Mouse (Mus musculus) embryo, embryonic 10 days (tissue): ENCODE measurements around the gene Depdc5.

ENCODE experiments used
- DNase-seq: peaks from one replicate; pipeline ENCODE4 v3.0.0-alpha.2; 2015; ENCODE audit warnings: low spot score

The Depdc5 gene

DNA sequence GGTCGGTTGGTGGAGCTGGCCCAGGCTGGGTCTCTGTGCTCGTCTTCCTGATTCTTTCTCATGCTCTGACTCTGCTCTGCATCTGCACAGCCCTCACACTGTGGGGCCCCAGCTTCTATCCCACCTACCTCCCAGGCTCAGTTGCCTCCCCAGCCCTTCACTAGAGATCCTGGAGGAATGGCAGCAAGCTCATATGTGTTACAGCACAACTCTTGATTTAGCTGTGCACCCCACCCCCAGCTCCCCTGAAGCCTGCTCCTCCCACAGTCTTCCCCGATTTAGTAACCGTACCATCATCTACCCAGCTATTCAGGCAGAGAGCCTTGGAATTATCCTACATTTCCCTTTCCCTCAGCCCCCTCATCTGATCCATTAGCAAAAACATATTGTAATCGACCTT, 137.6 kb downstream of the Depdc5 start:
- DNase-seq = no peak

DNA sequence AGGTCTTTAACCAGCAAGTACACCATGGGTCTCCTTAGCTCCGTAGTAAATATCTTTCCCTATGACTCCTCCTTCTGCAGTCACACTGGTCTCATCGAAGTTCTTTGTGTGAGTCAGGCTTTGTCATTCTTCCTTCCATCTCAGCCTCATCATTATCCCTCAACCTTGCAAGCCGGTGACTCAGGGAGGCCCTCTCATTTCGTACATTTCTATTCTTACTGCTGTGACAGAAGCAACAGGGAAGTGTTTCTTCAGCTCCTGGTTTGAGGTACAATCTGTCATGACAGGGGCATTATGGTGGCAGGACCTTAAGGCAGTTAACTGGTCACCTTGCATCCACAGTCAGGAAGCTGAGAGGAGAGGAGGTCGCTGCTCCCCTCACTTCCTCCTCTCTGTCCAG, 139.3 kb downstream of the Depdc5 start:
- no peak for DNase-seq

DNA sequence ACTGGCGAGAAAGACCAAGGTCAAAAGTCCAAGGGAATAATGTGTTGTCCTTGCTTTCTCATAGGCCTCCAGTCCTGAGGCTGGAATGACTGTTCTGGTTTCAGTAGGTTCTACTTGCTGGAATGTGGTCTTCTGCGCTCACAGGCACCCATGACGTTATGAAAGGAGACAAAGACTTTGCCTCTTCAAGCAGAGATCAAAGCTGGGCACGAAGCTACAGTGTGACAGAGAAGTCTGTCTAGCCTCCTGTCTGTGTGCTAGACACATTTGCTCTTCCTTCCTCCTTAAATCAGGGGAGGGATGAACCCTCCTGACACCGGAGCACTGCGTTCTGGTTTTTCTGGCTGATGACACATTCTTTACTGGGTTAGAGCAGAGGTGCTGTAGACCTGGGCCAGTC, 140.0 kb downstream of the Depdc5 start:
- no peak for DNase-seq

DNA sequence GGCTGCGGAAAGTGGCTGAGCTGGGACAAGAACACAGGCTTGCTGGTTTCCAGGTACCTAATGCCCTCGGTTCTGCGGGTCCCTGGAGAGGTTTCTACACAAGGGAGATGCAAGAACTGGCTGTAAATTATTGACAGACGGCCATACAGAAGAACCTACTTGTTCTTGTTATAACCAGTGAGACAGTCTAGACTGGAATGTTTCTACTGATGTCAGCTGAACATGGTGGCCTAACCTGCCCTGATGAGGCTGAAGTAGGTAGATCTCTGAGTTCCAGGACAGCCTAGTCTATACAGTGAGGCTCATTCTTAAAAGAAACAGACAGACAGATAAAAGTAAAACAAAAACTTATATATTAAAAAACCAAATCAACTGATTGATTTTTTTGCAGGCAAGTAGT, 140.6 kb downstream of the Depdc5 start:
- no peak for DNase-seq

DNA sequence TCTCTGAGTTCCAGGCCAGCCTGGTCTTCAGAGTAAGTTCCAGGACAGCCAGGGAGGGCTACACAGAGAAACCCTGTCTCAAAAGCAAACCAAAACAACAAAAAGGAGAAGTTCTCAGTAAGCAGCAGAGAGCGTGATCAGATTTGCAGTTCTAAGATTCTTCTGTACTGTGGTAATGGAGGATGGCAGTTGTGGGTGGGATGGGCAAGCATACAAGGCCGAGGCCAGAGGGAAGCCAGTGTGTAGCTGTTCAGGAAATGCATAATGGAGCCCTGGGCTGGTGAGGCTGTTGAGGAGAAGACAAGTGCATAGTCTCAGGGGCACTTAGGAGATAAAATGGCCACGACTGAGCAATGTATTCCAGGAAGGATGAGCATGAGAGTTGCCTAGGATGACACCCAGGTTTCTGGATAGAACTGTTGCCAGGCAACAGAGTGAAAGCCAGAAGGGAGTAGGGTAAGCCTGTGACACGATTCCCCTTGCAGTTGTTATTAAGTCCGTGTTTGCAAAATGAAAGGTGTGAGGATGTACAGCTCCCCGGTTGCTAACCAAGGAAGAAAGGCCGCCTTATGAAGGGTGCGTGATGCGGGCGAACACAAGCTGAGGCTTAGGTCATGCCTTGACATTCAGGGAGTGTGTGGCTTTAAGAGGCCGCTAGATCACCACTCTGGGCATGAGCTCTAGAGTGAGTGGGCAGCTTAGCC, 142.1 kb downstream of the Depdc5 start:
- no peak for DNase-seq

DNA sequence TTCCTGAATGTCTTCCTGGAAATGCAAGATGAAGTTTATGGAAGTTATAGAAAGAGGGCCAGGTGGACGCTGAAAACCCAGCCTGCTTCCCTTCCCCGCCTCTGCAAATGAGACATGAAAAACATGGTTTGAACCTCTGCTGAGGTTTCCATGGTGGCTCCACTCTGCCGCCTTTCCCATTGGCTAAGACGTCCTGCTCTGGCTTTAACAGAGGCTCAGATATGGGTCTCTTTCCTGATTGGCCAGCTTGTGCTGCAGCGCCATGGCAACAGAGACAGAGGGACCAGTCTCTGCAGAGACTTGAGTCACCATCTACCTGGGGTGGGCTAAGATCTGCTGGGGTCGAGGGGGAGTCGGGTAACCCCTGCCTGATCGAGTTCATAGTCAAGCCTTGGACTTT, 143.2 kb downstream of the Depdc5 start:
- DNase-seq = peak; percentile 35

DNA sequence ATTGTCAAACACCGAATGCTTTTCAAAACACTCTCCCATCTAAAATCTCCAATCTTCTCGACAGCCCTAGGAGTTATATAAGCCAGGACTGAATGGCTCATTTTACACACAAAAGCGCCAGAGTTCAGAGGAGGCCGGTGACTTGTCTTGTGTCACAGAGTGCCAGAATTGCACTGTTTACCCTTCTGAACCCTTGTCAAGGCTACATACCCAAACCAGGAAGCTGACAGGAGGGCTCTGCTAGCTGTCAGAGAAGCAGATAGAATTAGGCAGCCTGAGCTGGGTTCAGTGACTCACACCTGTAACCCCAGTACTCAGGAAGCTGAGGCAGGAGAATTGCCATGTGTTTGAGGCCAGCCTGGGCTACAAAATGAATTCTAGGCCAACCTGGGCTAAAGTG, 143.9 kb downstream of the Depdc5 start:
- DNase-seq = no peak

DNA sequence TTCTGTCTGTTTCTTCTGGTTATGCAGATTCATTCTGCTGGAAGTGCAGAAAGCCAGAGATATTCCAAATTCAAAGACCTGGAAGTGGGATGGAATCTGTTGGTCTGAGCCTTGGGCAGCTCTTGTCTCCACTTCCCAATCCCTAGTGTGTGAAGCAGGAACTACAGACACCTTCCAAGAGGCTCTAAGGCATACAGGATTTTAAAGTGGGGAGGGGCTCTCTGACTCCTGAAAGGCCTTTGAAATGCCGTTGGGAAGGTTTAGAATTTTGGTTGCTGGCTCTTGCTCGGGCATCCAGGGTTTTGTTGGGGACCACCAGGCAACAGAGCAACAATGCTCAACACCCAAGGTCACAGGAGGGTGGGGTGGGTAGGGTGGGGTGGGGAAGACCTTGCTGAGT, 145.8 kb downstream of the Depdc5 start:
- no peak for DNase-seq

DNA sequence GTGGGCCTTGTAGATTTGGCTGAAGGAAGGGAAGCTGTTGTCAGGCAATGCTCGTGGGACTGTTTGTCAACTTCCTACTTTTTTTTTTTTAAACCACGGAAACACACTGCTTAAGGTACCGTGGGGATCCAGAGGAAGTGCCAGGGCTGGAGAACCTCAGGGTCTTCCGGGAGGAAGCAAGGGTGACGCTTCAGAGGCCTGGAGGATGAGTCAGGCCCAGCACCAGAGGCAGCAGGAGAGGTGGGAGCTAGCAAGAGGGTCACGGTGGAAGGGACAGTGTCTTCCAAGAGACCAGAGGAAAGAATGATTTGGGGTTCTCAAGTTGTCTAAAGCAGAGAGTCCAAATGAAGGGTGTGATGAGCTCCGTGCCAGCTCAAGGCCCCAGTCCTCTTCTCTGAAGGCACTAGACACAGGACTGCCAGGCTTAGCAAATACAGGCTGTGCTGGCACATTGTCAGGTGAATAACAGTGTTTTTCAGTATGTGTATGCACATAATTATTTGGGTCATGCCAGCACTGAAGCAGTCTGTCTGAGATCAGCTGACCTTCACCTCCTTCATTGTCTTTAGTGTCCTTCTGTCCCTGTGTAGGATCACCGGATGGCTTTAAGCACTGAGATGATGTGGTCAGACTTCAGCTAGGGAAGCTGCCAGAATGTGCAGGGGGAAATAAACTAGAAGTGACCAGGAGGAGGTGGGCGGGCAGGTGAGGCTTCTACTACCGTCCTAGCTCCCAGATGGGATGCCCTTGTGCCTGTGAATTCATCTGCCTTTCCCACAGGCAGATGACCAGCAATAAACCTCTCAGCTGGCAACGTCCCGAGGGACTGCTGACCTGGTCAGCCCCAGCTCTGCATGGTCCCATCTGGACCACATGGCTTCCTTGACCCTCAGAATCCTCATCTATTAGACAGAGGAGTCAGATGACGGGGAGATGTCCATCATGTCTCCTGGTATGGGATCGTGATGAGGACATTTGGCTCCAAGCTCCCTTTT, 146.6 kb downstream of the Depdc5 start:
- no peak for DNase-seq

DNA sequence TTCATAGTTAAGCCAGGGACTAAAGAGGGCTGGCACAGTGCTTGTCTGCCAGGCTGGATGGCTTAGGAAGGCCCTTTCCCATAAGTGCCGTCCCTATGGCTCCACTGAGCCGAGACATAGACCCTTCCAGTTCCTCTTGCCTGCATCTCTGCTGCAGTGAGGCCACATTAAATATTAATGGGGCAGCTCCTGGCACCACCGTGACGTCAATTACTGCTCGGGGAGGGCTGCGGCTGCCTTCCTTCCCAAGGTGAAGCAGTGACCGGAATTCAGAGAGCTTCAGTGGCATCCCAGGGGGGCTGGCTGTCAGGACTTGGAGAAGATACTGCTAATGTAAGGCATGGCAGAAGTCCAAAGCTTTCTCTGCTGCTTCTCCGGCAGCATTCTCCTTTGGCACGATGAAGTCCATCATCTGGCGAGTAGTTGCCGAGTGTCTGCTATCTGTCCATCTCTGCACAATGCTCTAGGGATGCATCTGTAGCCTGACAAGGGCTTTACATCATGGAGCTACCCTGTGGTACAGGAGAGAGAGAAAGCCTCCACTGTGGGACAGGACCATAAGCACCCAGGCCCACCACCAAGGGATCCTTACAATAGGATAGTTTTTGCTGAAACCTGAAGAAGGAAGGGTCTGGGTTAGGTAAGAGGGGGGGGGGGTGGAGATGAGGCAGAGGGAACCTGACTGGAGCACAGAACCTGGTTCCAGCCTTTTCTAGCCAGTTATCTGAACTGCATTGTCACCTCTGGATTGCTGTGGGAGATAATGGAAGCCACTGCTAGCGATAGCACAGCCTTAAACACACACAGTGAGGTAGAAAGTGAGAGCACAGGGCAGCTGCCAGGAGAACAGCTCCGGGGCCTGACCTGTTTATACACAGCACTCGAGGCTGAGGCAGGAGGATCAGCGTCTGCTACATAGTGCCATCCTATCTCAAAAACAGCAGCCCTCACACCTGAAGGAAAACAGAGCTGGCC, 147.9 kb downstream of the Depdc5 start:
- DNase-seq = no peak

DNA sequence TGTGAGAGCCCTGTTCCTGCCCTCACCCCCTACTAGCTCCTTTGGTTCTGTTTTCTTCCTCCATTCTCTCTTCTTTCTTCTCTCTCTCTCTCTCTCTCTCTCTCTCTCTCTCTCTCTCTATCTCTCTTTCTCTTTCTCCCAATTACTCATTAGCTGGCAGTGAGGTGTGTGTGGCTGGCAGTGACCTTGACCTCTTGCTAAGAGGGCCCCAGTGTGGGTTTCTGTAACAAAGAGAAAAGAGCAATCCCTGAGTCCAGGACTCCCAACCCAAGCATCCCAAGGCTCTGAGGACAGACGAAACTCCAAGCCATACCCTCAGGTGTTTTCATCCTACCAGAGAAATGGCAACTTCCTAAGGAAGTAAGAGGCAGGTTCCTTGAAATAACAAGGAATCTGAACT, 150.6 kb downstream of the Depdc5 start:
- no peak for DNase-seq

DNA sequence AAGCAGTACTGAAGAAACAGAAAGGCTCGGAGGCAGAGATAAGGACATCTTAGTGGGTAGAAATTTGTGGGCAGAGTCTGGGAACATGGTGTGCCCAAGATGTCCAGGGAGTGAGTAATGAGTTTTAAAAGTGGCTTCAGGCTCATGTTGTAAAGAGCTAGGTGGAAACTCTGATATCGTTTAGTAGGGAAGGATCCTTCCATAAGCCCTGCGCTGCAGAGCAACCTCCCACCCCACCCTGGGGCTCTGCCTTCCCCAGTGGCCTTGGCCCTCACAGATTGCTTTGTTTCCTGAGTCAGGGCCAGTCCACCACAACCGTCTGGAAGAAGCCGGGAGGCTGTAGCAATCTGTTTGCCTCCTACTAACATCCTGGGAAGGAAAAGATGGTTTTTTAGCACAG, 152.1 kb downstream of the Depdc5 start:
- no peak for DNase-seq

DNA sequence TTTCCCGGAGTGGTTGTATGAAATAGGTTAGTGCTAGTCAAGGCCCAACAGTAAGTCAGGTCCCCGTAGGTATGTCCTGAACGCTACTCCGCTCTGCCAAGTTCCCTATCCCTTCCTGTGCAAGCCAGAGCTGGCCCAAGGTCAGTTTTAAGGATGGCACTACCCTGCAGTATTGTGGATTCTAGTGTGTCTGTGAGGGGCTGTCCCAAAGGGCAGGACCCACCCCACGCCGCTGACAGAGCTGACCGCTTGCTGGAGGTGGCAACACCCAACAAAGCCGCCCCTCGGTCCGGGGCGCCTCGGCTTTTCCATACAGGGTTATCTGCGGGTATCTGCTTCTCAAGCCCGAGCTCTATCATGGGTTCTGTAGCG, 154.7 kb downstream of the Depdc5 start:
- DNase-seq = no peak

DNA sequence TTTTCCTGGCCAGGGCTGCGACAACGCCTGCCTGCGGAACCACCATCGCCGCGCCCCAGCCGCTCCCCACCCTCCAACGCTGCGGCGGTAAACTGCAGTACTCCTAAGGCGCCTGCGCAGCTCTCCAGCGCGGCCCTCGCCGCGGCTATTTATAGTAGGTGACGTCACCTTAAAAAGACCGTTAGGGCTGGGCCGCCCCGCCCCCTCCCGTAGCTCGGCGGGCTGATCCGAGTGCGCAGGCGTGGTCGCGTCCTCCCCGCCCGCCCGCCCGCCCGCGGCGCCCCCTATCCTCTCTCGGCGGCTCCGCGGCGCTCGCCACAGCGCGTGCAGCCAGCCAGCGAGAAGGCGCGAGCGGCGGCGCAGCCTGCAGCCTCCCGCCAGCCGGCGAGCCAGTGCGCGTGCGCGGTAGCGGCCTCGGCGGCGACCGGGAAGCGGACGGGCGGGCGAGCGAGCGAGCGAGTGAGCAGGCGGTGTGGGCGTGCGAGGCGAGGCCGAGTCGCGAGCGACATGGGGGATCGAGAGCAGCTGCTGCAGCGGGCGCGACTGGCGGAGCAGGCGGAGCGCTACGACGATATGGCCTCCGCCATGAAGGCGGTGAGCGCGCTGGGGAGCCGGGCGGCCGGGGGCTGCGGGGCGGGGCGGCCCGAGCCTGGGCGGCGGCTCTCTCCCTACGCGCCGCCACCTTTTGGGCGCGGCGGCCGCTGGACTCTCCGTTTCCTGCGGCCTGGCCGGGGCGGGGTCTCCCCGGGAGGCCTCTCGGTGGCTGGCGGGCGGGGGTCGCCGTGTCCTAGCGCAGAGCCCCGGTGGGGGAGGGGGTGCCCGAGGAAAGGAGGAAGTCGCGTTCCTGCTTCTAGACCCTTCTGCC, 155.3 kb downstream of the Depdc5 start, which contains the start of gene Ywhah:
Ywhah (plus strand) TSS at position 256 of the 865 bp plus-strand sequence.
- DNase-seq = peak; percentile 93

DNA sequence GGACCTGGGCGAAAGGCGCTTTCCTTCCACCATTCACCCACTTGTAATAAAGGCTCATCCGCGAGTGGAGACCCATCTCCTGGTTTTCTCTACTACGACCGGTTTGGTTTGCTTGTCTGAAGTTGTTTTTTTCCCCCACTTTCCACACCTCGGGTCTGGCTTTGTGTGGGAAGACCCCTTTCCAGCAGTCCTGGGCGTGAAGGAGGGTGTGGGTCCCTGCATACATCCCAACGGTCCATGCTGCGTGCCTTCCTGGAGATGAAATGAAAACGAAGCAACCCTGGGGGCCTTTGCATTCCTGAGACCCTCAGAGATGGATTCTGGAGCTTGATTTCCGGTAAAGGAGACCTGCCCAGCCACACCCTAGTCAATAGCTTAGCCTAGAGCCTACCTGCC, 155.9 kb downstream of the Depdc5 start:
- peak; percentile 28 for DNase-seq

DNA sequence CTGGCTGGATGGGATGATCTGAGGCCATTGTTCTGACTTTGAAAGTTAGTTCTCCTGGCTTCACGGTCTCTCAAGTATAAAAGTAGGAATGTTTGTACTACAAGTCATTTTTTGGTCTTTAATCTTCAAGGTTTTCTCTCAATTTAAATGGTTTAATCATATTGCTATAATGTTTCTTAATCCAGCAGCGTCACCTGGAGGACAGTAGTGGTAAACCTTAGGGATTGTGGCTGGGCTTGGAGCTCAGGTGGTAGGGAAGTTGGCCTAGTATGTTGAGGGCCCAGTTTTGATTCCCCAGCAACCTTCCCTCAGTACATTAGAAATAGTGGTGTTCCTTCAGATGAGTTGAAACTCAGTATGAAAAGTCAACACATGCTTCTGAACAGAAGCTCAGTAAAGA, 158.1 kb downstream of the Depdc5 start:
- no peak for DNase-seq

DNA sequence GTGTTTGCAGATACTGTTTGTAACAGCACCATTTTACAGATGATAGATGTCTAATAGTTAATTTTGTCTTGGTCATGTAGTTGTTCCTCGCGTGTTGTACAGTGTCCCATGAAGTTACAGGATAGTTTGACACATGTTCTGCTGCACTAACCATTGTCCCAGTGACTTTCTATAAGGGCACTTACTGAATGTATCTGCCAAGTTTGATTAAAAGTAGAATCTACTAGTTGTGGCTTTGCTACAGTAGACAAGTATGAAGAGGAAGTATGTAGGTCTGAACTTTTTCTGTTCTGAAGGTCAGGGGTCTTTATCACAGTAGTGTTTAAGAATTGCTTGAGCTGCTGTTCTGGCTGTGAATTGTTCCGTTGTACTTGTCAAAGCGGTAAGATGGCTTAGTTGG, 159.8 kb downstream of the Depdc5 start:
- no peak for DNase-seq

DNA sequence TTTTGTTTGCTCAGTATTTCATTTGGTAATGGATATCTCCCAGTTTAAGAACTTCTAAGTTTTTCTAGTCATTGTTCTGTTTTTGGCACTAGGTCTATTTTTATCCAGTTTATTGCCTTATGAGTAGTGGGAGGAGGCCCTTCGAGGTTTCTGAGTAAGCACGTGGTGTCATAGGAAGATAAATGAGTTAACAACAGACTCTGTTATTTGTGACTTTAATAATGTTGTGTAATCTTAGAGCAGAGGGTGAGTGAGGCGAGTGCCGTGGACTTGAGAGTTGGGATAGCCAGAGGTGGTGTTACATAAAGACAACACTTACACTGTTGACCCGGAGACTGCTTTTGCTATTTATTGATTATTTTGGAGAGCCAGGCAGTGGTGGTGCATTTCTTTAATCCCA, 161.0 kb downstream of the Depdc5 start:
- no peak for DNase-seq

DNA sequence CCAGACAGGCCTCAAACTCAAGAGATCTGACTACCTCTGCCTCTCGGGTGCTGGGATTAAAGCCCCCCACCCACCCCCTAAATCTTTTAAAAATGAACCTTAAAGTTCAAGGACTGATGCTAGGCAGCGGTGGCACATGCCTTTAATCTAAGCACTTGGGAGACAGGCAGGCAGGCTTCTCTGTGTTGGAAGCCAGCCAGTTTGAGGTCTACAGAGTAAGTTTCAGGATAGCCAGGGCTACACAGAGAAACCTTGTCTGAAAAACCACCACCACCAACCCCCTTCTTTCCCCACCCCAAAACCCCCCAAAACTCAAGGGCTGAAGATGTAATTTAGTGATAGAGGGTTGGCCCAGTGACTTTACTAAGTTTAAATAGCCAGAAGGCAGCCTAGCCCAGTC, 165.2 kb downstream of the Depdc5 start:
- no peak for DNase-seq

DNA sequence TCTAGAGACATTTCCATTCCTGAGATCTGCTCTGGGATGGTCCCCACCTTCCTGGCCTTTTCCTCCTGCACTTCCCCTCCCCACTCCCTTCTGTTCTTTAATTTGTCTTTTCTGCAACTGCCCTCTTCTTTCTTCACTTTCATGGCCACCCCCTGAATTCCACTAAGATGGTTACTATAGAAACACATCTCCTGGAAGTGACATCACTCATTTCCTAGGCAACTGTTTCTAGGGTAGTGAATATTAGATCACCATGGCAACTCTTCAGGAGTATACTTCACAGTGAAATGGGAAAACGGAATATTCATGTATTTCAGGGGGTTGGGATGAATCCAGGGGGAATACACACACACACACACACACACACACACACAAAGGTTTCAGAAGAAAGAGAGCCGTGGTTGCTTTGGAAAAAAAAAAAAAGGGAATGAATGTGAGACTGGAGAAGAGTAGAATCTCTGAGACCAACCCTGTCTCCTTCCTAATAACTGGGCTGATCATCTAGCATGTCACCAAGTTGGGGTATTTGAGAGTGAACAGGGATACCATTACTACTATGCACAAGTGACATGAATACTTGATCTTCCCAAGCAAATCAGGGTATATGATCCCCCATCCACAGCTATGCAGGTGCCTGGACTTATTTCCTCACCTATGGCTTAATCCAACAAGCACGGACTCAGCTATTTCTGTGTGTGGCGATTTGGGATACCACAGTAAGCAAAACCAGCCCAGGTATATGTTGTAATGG, 167.1 kb downstream of the Depdc5 start:
- DNase-seq = peak; percentile 29
